Mouse (Mus musculus) retina, embryonic 14.5 days (tissue): ENCODE measurements around the gene Tmpo.

Source experiments
- DNase-seq: peaks from one replicate; pipeline ENCODE4 v3.0.0-alpha.2; 2015; ENCODE audit warnings: low spot score

The Tmpo gene

DNA sequence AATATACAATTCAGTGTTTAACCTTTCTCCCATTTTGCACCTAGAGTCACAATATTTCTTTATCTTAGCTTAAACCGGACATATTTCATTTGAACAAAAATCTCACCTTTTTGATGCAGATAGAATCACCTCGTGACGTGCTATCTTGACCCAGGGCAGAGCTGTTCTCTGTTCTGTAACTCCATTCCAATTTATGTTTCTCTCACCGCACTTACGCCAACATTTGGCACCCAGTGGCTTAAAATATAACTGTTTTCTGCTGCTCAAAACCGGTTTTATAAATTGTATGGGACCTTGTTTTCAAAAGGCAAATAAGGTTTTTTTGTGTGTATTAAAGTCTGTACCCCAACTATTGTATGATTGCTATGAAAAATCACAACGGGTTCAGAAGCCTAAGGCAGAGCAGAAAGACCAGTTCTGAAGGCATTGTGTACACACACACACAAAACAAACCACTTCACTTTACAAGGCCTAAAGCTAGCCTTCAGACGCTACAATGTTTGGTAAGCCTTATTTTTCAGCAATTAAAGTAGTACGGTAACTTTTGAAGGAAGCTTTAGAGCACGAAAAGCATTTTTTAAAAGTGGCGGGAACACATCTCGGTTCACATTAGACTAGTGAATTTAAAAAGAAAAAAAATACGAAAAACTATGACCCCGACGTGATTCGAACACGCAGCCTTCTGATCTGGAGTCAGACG is at the start of gene Tmpo:
TSS of gene Tmpo (minus strand) at position 555 of the 700 bp plus-strand sequence.
- no peak for DNase-seq

DNA sequence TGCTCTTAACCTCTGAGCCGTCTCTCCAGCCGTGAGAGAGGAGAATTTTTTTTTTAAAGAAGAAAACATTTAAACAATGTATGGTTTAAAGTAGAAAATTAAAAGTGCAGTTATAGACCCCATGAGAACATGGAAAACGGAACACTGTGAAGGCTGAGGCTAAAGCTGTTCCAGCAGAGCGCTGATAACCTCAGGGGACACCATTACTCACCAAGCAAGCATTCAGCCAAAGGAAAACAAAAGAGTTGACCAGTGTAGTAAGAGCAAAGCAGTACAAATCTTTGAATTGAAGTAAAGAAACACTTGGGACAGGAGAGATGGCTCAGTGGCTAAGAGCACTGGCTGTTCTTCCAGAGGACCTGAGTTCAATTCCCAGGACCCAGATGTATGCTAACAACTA is 49.3 kb upstream of the Tmpo start:
- no peak for DNase-seq

DNA sequence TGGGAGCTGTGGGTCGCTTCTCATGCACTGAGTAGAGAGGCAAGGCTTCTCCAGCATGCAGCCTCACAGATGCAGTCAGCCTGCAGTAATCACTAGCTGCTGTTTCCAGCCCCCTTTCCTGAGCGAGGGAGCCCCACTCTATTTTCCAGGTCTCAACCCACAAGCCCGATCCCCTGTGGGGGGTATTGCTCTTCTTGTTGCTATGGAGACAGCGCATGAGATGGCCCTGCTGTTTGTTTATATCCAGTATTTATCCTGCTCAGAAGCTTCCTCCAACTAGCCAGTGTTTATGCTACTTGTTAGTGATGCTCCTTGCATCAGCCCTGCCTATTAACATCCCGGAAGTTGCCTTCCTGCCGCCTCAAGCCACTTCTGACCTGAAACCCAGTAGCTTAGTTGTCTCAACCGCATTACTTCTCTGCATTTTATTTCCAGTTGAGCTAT is 48.4 kb upstream of the Tmpo start:
- DNase-seq: peak; percentile 90

DNA sequence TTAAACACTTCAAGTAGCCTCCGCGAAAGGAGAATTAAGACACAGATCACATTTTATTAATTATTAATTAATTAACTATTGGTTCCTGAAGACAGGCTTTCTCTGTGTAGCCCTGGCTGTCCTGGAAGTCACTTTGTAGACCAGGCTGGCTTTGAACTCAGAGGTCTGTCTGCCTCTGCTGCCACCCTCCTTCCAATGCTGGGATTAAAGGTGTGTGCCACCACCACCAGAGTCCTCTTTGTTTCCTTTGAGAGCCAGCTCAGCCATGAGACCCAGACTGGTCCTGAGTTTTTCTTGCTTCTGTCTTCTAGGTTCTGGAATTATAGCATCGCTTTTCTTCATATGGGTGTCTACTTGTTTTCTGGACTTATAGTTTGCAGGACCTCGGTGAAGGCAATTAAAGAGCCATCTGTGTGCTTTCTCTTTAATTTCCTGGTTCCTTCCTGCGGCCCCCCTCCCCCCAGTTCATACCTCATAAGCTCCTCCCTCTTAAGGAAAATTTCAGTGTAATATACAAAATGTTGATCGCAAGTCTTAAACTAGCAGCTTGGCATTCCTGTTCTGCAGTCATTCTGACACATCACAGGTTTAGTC is 47.9 kb upstream of the Tmpo start:
- DNase-seq: no peak

DNA sequence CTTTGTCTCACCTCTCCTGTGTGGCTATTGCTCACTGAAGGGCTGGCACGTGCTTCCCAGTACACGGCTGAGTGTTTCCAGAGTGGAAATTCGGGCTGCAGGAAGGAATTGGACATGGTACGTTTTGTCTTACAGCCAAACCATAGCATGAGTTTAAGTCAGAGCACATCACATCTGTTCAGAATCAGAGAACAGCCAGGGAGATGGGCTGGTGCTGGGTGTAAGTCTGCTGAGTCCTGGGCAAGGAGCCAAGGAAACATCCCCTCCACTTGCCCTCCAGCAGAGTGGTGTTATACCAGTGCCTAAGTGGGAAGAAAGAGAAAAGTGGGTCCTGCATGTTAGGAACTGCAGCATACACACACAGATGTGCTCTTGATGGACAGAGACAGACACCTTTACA is 45.9 kb upstream of the Tmpo start:
- DNase-seq: no peak

DNA sequence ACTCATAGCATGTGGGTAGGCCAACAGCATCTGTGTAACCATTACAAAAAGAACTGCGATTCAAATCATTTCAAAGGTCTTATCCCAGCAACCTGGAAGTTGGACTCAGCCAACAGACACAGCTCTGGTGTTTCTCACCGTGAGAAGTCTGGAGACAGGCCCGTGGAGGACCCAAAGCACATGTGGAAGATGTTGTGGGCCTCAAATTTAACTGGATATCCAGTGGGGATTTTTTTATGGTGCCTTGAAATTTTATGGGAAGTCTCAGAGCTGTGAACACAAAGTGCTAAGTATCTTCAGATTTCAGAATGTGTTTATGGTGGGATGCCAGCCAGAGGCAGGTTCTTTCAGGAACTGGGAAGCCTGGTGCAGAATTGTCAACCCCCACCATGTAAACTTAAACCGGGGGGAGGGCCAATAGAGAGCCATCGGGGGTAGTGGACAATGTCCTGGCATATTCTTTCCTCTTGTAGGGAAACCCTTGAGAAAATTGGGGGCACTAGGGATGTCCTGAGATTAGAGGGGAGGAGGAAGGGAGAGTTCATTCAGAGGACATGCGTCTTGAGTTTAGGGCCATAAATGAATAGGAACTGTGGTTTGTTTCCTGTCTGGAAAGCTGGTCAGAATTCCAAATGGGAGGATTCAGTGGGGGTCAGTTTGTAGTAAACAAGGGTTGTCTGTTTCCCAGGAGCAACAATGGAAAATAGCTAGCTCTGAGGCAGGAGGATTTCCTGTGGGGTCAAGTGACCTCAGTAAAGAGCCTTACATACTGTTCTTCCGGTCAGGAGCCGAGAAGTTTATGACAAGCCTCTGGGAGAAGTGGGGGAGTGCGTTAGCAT is 41.5 kb upstream of the Tmpo start:
- DNase-seq: no peak

DNA sequence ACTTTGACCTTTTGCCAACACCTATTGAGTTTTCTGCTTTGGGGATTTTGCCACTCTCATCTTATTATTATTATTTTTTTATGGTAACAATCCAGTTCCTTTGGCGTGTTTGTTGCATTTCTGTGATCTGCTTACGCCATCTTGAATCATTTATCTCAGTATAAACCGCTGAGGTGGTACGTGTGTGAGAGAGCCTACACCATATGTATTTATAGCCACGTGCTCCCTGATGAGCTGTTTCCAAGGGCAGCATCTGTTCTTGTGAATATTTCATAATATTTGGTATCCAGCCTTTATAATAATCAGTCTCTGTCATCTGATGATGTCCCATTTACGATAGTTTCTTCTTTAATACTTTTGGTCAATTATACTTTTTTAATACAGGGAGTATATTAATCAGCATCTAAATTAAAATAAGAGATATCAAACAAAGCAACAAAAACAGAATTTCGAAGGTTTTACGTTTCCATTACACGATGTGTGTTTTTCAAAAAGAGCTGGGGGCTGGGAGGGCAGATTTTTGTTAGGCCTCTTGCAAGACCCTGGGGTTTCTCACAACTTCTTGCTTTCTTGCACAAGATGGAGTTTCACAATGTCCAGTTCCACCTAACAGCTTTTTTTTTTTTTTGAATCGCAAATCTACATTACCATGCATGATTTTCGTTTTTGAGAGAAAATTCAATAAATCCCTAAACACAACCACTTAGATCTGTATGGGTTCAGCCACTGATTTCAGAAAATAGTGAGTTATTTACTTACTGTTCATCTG is 28.0 kb upstream of the Tmpo start:
- no peak for DNase-seq

DNA sequence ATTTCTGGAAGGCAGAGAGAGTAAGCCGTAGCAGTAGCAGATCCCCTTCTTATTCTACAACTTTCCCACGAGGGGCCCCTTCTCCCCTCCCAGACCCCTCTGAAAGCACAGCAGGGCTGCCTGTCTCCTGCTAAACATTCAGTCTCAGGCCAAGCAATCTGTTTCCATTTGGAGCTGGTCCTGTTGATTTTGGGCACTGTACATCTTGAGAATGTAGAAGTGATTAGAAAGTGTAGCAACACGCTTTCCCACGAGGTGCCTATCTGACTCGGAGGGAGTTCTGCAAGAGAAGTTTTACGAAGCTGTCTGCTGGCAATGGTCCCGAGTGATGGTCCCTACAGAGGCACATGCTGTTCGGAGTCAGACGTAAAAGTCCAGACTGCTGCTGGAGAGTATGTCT is 27.3 kb upstream of the Tmpo start:
- no peak for DNase-seq

DNA sequence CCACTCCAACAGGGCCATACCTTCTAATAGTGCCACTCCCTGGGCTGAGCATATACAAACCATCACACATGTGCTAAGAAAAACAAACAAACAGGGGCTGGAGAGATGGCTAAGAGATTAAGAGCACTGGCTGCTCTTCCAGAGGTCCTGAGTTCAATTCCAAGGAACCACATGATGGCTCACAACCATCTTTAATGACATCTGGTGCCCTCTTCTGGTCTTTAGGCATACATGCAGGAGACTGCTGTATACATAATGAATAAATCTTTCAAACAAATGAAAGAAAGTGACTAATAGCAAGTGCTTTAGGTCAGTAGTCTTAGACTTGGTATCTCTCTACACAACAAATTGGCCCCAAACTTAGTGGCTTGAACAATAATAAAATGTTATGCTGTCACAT is 26.2 kb upstream of the Tmpo start:
- no peak for DNase-seq

DNA sequence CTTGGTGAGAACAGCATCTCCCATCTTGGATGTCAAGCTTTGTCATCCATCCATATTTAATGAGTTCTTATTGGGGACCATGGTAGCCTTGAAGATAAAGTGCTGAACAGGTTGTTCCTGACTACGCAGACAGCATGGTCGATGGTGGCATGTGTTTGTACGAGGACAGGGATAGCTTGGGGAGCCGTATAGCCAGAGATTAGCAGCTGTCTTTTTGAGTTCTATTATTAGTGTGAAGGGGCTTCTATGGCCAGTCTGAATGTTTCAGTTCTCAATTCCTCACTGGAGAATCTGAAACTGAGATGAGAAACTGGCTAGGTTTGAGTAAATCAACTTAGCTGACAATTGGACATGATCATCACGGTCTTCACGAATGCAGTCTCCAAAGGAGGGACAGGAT is 24.5 kb upstream of the Tmpo start:
- no peak for DNase-seq

DNA sequence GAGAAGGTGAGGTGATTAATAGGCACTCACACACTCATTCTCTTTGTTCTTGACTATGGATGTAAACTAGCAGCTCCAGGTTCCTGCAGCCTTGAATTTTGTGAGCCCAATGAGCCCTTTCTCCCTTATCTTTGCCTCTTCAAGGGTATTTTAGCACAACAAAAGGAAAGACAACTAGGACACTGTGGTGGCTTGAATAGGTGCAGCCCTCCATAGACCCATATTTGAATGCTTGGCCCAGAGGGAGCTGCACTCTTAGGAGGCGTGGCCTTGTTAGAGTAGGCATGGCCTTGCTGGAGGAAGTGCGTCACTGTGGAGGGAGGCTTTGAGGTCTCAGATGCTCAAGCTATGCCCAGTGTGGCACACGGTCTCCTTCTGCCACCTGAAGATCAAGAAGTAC is 19.5 kb upstream of the Tmpo start:
- DNase-seq: no peak

DNA sequence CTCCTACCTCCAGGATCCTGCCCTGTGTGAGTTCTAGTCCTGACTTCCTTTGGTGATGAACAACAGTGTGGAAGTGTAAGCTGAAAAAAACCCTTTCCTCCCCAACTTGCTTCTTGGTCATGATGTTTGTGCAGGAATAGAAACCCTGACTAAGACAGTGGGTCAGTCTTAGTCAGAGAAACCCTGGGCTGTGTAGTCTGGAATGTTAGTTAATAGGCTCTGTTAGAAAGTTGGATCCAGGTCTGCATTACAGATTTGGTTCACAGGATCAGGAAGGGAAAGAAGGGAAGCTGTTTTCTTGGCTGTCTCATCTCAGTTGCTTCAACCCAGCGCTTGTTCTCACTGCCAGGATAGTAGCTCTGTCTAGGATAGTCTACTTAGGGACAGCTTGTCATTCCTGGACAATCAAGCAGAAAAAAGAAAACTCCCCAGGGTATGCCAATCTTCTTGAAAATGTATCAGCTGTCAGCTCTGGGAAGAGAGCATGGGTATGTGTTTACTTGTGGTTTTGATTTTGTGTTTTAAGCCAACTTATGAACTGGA is 18.2 kb upstream of the Tmpo start:
- DNase-seq: no peak

DNA sequence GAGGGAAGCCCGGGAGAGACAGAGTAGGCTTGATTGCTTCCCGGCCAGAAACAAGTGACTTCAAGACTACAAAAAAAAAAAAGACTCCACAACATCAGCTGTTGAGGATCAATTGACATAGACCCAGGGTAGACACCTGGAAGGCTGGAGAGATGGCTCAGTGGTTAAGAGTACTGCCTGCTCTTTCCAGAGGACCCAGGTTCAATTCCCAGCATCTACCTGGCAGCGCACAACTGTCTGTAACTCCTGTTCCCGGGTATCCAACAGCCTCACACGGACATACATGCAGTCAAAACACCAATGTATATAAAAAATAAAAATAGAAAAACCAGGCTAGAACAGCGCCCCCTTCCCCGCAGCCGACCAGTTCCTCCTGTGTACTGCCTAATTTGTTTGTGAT is 16.6 kb upstream of the Tmpo start:
- no peak for DNase-seq

DNA sequence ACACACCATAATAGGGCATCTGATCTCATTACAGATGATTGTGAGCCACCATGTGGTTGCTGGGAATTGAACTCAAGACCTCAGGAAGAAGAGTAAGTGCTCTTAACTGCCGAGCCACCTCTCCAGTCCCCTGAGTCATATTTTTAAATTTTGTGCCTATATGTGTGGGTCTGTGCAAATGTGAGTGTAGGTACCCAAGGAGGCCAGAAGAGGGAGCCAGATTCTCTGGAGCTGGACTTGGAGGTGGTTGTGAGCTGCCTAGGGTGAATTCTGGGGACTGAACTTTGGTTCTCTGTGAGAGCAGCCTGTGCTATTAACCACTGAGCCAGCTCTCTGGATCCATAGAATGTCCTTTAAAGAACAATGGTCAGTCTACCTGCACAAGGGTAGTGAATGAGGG is 15.7 kb upstream of the Tmpo start:
- DNase-seq: no peak

DNA sequence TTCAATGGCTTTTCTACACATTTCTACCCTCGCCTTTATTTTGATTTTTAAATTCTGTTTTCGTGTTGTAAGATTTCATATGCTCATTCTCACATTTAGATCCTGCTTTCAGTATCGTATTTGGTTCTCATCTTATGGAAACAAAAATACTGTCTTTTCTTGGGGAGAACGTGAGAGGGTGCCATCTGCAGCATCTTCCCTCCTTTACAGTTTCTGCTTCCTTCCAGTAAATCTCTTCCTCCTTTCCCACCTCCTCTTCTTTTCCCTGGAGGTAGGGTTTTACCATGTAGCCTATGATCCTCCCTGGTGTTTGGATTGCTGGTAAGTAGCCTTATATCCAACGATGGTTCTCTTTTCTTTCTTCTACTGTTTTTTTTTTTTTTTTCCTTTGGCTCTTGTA is 14.6 kb upstream of the Tmpo start:
- no peak for DNase-seq

DNA sequence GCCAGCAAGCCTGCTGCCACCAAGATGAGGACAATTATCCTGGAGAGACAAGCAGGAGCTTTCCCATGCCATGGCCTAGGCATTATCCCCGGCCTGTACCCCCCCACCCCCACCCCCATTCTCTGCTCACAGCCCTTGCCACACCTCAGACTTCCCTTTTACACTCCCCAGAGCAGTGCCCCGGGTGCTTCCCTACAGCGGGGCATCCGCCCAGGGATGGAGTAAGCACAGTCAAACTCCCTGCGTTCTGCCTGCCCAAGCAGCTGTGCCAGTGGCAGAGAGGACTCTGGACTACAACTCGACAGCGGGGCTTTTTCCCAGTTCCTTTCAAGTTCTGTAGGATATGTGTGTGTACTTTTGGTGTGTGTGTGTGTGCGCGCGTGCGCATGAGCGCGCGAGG is 14.0 kb upstream of the Tmpo start:
- no peak for DNase-seq

DNA sequence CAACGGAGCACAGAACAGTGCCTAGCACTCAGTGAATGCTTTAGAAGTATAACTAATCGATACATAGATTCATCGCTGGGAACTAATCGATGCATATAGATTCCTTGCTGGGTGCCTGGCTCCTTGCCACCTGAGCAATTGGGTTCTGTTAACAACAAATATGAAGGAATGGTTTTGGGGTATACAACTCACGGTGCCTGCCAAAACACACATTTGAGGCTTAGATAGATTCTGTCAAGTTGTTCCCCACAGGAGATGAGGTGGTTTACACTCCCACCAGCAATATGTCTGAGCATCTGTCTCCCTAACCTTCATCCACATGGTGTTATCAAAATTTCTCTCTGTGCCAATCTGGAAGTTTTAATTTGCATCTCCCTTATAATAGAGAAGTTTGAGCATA is 10.7 kb upstream of the Tmpo start:
- DNase-seq: no peak

DNA sequence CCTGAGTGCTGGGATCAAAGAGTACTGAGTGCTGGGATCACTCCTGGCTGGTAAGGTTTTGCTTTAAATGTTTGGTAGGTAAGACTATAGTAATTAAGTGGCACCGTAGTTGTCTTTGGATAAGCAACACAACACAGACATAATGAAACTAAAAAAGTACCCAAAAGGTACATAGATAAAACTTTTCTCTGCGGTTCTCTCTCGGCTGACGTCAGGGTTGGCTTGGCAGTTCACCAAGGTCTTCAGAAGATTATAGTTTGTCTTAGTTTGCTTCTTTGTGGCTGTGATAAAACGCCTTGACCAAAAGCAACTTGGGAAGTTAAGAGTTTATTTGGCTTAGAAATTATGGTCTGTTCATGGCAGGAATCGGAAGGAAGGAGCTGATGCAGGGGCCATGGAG is 8.4 kb upstream of the Tmpo start:
- no peak for DNase-seq

DNA sequence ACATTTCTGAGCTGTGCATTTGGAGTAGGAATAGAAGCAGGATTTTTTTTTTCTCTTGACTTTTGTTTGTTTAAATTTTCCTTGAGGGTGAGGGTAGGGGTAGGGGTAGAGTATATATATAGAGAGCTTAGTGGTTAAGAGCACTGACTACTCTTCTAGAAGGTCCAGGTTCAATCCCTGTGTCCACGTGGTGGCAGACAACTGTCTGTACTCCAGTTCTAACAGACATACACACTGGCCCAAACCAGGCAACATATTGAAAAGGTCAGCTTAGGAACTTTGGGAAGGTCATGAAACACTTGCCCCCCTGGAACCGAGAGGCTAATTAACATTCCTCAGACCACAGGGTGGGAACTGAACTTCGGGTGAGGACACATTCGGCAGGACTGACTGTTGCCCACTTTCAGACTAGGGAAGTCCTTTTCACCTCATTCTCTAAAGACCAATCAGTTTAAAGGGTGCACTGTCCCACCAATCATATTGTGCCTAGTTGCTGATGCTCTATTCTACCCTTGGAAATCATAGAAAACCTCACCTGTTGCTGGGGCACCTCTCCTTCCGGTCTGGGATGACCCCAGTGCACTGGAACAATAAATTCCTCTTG is 7.7 kb upstream of the Tmpo start:
- no peak for DNase-seq

DNA sequence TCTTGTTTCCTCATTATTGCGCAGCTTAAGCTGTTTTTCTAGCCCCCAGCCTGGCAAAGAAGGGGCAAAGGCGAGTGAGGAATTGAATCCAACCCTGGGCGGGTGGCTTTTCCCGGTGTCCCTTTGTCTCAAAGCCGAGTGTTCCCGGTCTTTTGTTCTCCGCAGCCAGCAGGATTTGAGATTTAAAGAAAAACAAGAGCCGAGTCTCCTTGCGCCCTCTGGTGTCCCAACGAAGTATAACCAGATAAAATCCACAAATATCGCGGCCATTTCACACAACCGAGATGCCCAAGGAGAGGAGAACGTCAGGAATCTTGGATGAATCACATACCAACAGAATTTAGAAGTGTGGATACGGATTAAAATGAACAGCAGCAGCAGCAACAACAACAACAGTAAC is 6.8 kb upstream of the Tmpo start:
- DNase-seq: peak; percentile 96

DNA sequence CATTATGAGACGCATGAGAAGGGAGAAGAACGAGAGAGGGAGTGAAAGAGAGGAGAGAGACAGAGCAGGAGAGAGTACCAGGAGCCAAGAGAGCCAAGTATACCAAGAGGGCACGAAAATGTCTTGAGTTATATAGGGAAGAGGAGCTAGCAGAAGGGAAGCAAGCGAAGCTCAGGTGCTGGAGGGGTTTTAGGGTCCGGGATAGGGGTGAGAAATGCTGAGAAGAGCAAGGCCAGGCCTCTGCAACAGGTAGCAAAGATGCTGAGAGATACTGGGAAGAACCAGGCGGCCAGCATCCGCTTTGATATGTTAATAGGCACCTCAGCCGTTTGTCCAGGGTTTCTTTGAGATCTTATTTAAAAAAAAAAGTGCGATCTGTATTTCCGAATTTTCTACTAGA is 6.2 kb upstream of the Tmpo start:
- peak; percentile 65 for DNase-seq

DNA sequence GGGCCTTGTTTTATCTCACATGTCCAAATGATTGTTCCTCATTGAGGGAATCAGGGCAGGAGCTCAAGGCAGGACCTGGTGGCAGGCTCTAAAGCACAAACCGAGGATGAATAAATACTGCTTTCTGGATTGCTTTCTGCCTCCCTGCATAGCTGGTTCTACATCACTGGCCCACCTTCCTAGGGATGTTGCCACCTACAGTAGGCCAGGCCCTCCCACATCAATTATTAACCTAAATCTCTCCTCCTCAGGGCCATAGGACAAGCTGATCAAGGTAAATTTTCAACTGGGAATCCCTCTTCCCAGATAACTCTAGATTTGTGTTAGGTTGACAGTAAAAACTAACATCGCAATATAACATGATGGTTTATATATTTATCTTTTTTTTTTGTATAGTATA is 4.6 kb upstream of the Tmpo start:
- DNase-seq: no peak
